Mouse (Mus musculus) fibroblast of lung, adult 2 months (primary cell): ENCODE results near the gene Srrd.

ENCODE experiments used
- DNase-seq: peaks from one replicate; pipeline ENCODE4 v3.0.0-alpha.2; 2011; ENCODE audit warnings: low read depth

The Srrd gene

DNA sequence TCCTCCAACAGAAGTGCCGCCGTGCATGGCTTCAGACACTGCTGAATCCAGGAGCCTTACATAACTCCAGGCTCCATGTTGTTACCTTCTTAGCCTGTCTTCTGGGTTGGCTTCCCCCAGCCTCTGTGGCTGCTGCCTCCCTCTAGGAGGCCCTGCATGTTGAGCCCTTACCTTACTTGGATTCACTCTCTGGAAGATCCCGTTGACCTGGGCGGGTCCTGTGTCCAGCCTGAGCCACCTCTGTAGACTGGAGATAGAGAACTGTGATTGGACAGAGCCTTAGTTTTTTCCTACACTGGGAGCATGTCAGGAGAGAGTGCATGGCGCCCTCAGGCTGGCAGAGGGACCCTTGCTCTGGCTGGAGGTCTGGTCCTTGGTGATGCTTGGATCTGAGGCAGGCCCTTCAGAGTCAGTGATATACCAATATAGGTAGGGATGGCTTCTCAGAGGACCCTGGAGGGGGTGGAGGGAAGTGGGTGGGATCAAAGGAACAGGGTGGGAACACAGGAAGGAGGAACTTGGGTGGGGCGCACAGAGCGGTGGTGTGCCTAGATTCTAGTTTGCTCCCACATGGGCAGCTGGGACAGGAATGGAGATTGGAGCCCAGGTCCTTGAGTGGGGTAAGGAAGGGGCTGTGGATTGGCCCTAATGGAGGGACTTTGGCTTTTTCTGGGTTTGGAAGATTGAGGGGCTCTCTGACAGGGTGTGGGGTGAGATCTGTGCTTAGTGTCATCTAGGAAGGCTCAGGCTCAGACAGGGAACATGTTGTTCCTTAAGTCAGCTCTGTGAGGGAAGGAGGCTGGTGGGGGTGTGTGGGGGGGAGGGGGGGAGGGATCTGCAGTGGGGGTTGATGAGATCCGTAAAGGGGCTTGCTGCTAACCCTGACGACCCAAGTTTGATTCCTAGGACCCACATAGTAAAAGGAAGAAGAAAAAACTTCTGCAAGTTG lies 54.4 kb downstream of the Srrd start:
- DNase-seq = no peak

- DNase-seq = no peak
Measured at GRCm38 (mm10) chr5:112287652-112288051, 55.2 kb downstream of the Srrd start.
